Mouse (Mus musculus) right cerebral cortex, adult 18-20 months (tissue): ENCODE results near the gene Metap1.
A peak's percentile ranks its signal among the peaks of the same experiment; 100 is the strongest.

Source experiments
- DNase-seq: peaks from one replicate; pipeline ENCODE4 v3.0.0; 2022; ENCODE audit warnings: mixed read lengths

Gene Metap1

GRCm38 (mm10) chr3:138489327-138490033, at the start of gene Metap1:
Metap1 (minus strand) TSS chr3:138489515.
- peak; percentile 95 for DNase-seq

- no peak for DNase-seq
Observed at GRCm38 (mm10) chr3:138536031-138536430, 46.7 kb upstream of the Metap1 start.

- no peak for DNase-seq
Observed at GRCm38 (mm10) chr3:138532764-138533163, 43.4 kb upstream of the Metap1 start.

- DNase-seq: no peak
Observed at GRCm38 (mm10) chr3:138531479-138532181, 42.3 kb upstream of the Metap1 start.

GRCm38 (mm10) chr3:138530578-138531478, 41.5 kb upstream of the Metap1 start:
- DNase-seq: no peak

GRCm38 (mm10) chr3:138528265-138528664, 39.0 kb upstream of the Metap1 start:
- no peak for DNase-seq

- peak; percentile 37 for DNase-seq
Observed at GRCm38 (mm10) chr3:138527667-138528231, 38.4 kb upstream of the Metap1 start.

- DNase-seq: peak; percentile 99
Observed at GRCm38 (mm10) chr3:138526916-138527666, 37.8 kb upstream of the Metap1 start.

GRCm38 (mm10) chr3:138526073-138526915, 37.0 kb upstream of the Metap1 start, which contains the start of gene Eif4e:
Eif4e (plus strand) TSS chr3:138526179.
- peak; percentile 8 for DNase-seq

- no peak for DNase-seq
Observed at GRCm38 (mm10) chr3:138525494-138525893, 36.2 kb upstream of the Metap1 start.

- DNase-seq: no peak
Observed at GRCm38 (mm10) chr3:138523956-138524355, 34.6 kb upstream of the Metap1 start.

- DNase-seq: no peak
Observed at GRCm38 (mm10) chr3:138519218-138519617, 29.9 kb upstream of the Metap1 start.

GRCm38 (mm10) chr3:138517881-138518280, 28.6 kb upstream of the Metap1 start:
- no peak for DNase-seq

- no peak for DNase-seq
Observed at GRCm38 (mm10) chr3:138515656-138516370, 26.5 kb upstream of the Metap1 start.

GRCm38 (mm10) chr3:138514749-138515148, 25.4 kb upstream of the Metap1 start:
- no peak for DNase-seq

- DNase-seq: no peak
Observed at GRCm38 (mm10) chr3:138513243-138513642, 23.9 kb upstream of the Metap1 start.

GRCm38 (mm10) chr3:138510471-138510870, 21.2 kb upstream of the Metap1 start:
- no peak for DNase-seq

- no peak for DNase-seq
Observed at GRCm38 (mm10) chr3:138509581-138509980, 20.3 kb upstream of the Metap1 start.

GRCm38 (mm10) chr3:138506749-138507148, 17.4 kb upstream of the Metap1 start:
- peak; percentile 35 for DNase-seq

GRCm38 (mm10) chr3:138503754-138504153, 14.4 kb upstream of the Metap1 start:
- DNase-seq: no peak
